Mouse (Mus musculus): Measurements from ENCODE around the gene Tmem203.
A peak's percentile ranks its signal among the peaks of the same experiment; 100 is the strongest.

Tmem203 gene

GRCm38 (mm10) chr2:25264851-25265250 lies 9.6 kb downstream of the Tmem203 start:
- no peak for DNase-seq

GRCm38 (mm10) chr2:25265897-25266656 lies 10.8 kb downstream of the Tmem203 start:
- peak; percentile 47 for DNase-seq

GRCm38 (mm10) chr2:25266720-25267119 lies 11.5 kb downstream of the Tmem203 start:
- peak; percentile 51 for DNase-seq

GRCm38 (mm10) chr2:25267241-25267640 lies 12.0 kb downstream of the Tmem203 start:
- DNase-seq, result no peak

- DNase-seq, result no peak
Observed at GRCm38 (mm10) chr2:25267746-25268309, 12.6 kb downstream of the Tmem203 start.

GRCm38 (mm10) chr2:25271827-25272511 lies 16.7 kb downstream of the Tmem203 start, which contains the start of the genes Ssna1 and Anapc2:
Gene Ssna1 (minus strand): TSS chr2:25272438.
Gene Anapc2 (plus strand): TSS chr2:25272478.
- peak; percentile 98 for DNase-seq

- DNase-seq, result no peak
Observed at GRCm38 (mm10) chr2:25272515-25272914, 17.3 kb downstream of the Tmem203 start.

GRCm38 (mm10) chr2:25273010-25273409 lies 17.8 kb downstream of the Tmem203 start:
- DNase-seq, result no peak

- DNase-seq, result peak; percentile 80
Observed at GRCm38 (mm10) chr2:25278928-25279882, 24.0 kb downstream of the Tmem203 start.

- DNase-seq, result no peak
Observed at GRCm38 (mm10) chr2:25285551-25285950, 30.3 kb downstream of the Tmem203 start.

GRCm38 (mm10) chr2:25286314-25286713 lies 31.1 kb downstream of the Tmem203 start:
- no peak for DNase-seq

- no peak for DNase-seq
Observed at GRCm38 (mm10) chr2:25286837-25287636, 31.8 kb downstream of the Tmem203 start.

- no peak for DNase-seq
Observed at GRCm38 (mm10) chr2:25287927-25288649, 32.8 kb downstream of the Tmem203 start, which contains the start of gene Tmem210. Gene Tmem210 (plus strand): TSS chr2:25288145.

GRCm38 (mm10) chr2:25288734-25289345 lies 33.6 kb downstream of the Tmem203 start:
- no peak for DNase-seq

GRCm38 (mm10) chr2:25289651-25290050 lies 34.4 kb downstream of the Tmem203 start, which contains the start of gene Lrrc26:
Gene Lrrc26 (plus strand): TSS chr2:25289915.
- DNase-seq, result no peak

- DNase-seq, result no peak
Observed at GRCm38 (mm10) chr2:25290101-25290815, 35.0 kb downstream of the Tmem203 start.

- no peak for DNase-seq
Observed at GRCm38 (mm10) chr2:25290816-25291130, 35.5 kb downstream of the Tmem203 start.

- DNase-seq, result no peak
Observed at GRCm38 (mm10) chr2:25291184-25292053, 36.2 kb downstream of the Tmem203 start.

- no peak for DNase-seq
Observed at GRCm38 (mm10) chr2:25292054-25292544, 36.9 kb downstream of the Tmem203 start.

Measured in liver (tissue).